Mouse (Mus musculus): ENCODE measurements around the gene Zfp771.

Zfp771 gene

GRCm38 (mm10) chr7:127253821-127254769, 10.0 kb downstream of the Zfp771 start:
- peak; percentile 96 for DNase-seq (ENCODE audit: low read depth)

GRCm38 (mm10) chr7:127255008-127255407, 10.9 kb downstream of the Zfp771 start:
- no peak for DNase-seq (ENCODE audit: low read depth)

- DNase-seq (ENCODE audit: low read depth) = no peak
These were observed 11.9 kb downstream of the Zfp771 start for GRCm38 (mm10) chr7:127255965-127256364.

- no peak for DNase-seq (ENCODE audit: low read depth)
These were observed 12.4 kb downstream of the Zfp771 start for GRCm38 (mm10) chr7:127256518-127256917.

- DNase-seq (ENCODE audit: low read depth) = no peak
These were observed 15.3 kb downstream of the Zfp771 start for GRCm38 (mm10) chr7:127259186-127259905.

- DNase-seq (ENCODE audit: low read depth) = peak; percentile 96
These were observed 16.4 kb downstream of the Zfp771 start, which contains the start of gene Dctpp1 for GRCm38 (mm10) chr7:127260309-127261111. Dctpp1 (minus strand) TSS chr7:127260709.

- no peak for DNase-seq (ENCODE audit: low read depth)
These were observed 18.3 kb downstream of the Zfp771 start for GRCm38 (mm10) chr7:127262218-127262961.

GRCm38 (mm10) chr7:127263526-127263925, 19.5 kb downstream of the Zfp771 start:
- no peak for DNase-seq (ENCODE audit: low read depth)

- peak; percentile 51 for DNase-seq (ENCODE audit: low read depth)
These were observed 26.2 kb downstream of the Zfp771 start for GRCm38 (mm10) chr7:127270256-127270655.

- DNase-seq (ENCODE audit: low read depth) = no peak
These were observed 26.6 kb downstream of the Zfp771 start for GRCm38 (mm10) chr7:127270666-127271065.

- no peak for DNase-seq (ENCODE audit: low read depth)
These were observed 27.0 kb downstream of the Zfp771 start for GRCm38 (mm10) chr7:127271093-127271492.

- DNase-seq (ENCODE audit: low read depth) = no peak
These were observed 28.5 kb downstream of the Zfp771 start for GRCm38 (mm10) chr7:127272566-127272965.

- DNase-seq (ENCODE audit: low read depth) = no peak
These were observed 29.2 kb downstream of the Zfp771 start for GRCm38 (mm10) chr7:127273118-127273923.

- peak; percentile 95 for DNase-seq (ENCODE audit: low read depth)
These were observed 30.1 kb downstream of the Zfp771 start, which contains the start of gene Sephs2 for GRCm38 (mm10) chr7:127273925-127274789. Sephs2 (minus strand) TSS chr7:127274055.

- DNase-seq (ENCODE audit: low read depth) = no peak
These were observed 32.5 kb downstream of the Zfp771 start for GRCm38 (mm10) chr7:127276519-127276961.

- peak; percentile 66 for DNase-seq (ENCODE audit: low read depth)
These were observed 34.2 kb downstream of the Zfp771 start for GRCm38 (mm10) chr7:127278311-127278710.

- no peak for DNase-seq (ENCODE audit: low read depth)
These were observed 36.0 kb downstream of the Zfp771 start for GRCm38 (mm10) chr7:127280092-127280491.

GRCm38 (mm10) chr7:127281114-127281513, 37.0 kb downstream of the Zfp771 start:
- no peak for DNase-seq (ENCODE audit: low read depth)

- no peak for DNase-seq (ENCODE audit: low read depth)
These were observed 38.1 kb downstream of the Zfp771 start for GRCm38 (mm10) chr7:127282190-127282589.
